Mouse (Mus musculus): ENCODE results near the gene Dap. TPM values are rescaled to one million over a fixed set of nuclear protein-coding genes. Genes with fewer than 3 reads are reported as not detected.

Gene Dap
- polyA plus RNA-seq, 1 experiment from 2014 or later: 51.6 TPM

- 67% methylated on average over 11 of the region's 11 CpGs for WGBS
- no peak overlapping the region for H3K9ac ChIP-seq
- no peak for ATAC-seq (ENCODE audit: insufficient number of reproducible peaks, low FRiP score)
- H3K36me3 ChIP-seq: peaks cover 47% of the 10 kb centered on the region
- no peak overlapping the region for H3K27ac ChIP-seq (ENCODE audit: poor library complexity, severe bottlenecking)
- peaks cover 36% of the 10 kb centered on the region for H3K4me1 ChIP-seq (replicated peaks)
- H3K27me3 ChIP-seq (replicated peaks): no peaks in the 10 kb centered on the region
- peaks cover 4% of the 10 kb centered on the region for H3K9me3 ChIP-seq (replicated peaks)
- no peak overlapping the region for H3K4me3 ChIP-seq
- H3K4me2 ChIP-seq: no peak overlapping the region
Observed at GRCm38 (mm10) chr15:31238611-31239010, 14.5 kb downstream of the Dap start.

GRCm38 (mm10) chr15:31239713-31240112 is 15.6 kb downstream of the Dap start:
- H3K27ac ChIP-seq (ENCODE audit: poor library complexity, severe bottlenecking): no peak overlapping the region
- no peaks in the 10 kb centered on the region for H3K27me3 ChIP-seq (replicated peaks)
- H3K36me3 ChIP-seq: peaks cover 43% of the 10 kb centered on the region
- H3K4me1 ChIP-seq (replicated peaks): peaks cover 36% of the 10 kb centered on the region
- H3K9ac ChIP-seq: no peak overlapping the region
- no peak for ATAC-seq (ENCODE audit: insufficient number of reproducible peaks, low FRiP score)
- 85% methylated on average over 13 of the region's 13 CpGs for WGBS
- no peak overlapping the region for H3K4me2 ChIP-seq
- H3K4me3 ChIP-seq: no peak overlapping the region
- peaks cover 4% of the 10 kb centered on the region for H3K9me3 ChIP-seq (replicated peaks)

GRCm38 (mm10) chr15:31240181-31240580 is 16.1 kb downstream of the Dap start:
- H3K9ac ChIP-seq: no peak overlapping the region
- H3K4me2 ChIP-seq: no peak overlapping the region
- 92% methylated on average over 4 of the region's 4 CpGs for WGBS
- peaks cover 43% of the 10 kb centered on the region for H3K36me3 ChIP-seq
- no peaks in the 10 kb centered on the region for H3K27me3 ChIP-seq (replicated peaks)
- no peak overlapping the region for H3K4me3 ChIP-seq
- H3K4me1 ChIP-seq (replicated peaks): peaks cover 31% of the 10 kb centered on the region
- ATAC-seq (ENCODE audit: insufficient number of reproducible peaks, low FRiP score): no peak
- no peak overlapping the region for H3K27ac ChIP-seq (ENCODE audit: poor library complexity, severe bottlenecking)
- H3K9me3 ChIP-seq (replicated peaks): peaks cover 4% of the 10 kb centered on the region

GRCm38 (mm10) chr15:31243260-31243659 is 19.1 kb downstream of the Dap start:
- ATAC-seq (ENCODE audit: insufficient number of reproducible peaks, low FRiP score): no peak
- H3K4me3 ChIP-seq: no peak overlapping the region
- H3K9ac ChIP-seq: no peak overlapping the region
- peaks cover 33% of the 10 kb centered on the region for H3K36me3 ChIP-seq
- H3K27ac ChIP-seq (ENCODE audit: poor library complexity, severe bottlenecking): no peak overlapping the region
- no peak overlapping the region for H3K4me2 ChIP-seq
- 65% methylated on average over 10 of the region's 10 CpGs for WGBS
- H3K9me3 ChIP-seq (replicated peaks): peaks cover 4% of the 10 kb centered on the region
- H3K4me1 ChIP-seq (replicated peaks): peaks cover 30% of the 10 kb centered on the region
- H3K27me3 ChIP-seq (replicated peaks): no peaks in the 10 kb centered on the region

- ATAC-seq (ENCODE audit: insufficient number of reproducible peaks, low FRiP score): no peak
- 89% methylated on average over 17 of the region's 17 CpGs for WGBS
- no peaks in the 10 kb centered on the region for H3K27me3 ChIP-seq (replicated peaks)
- no peak overlapping the region for H3K9ac ChIP-seq
- peaks cover 30% of the 10 kb centered on the region for H3K36me3 ChIP-seq
- no peak overlapping the region for H3K4me2 ChIP-seq
- H3K4me1 ChIP-seq (replicated peaks): peaks cover 30% of the 10 kb centered on the region
- H3K9me3 ChIP-seq (replicated peaks): peaks cover 4% of the 10 kb centered on the region
- H3K27ac ChIP-seq (ENCODE audit: poor library complexity, severe bottlenecking): no peak overlapping the region
- H3K4me3 ChIP-seq: no peak overlapping the region
Observed at GRCm38 (mm10) chr15:31244696-31245445, 20.8 kb downstream of the Dap start.

- Histone ChIP-seq H3K4me1 (replicated peaks) (peaks cover 37% of the 10 kb centered on the region), H3K27me3 (replicated peaks) (no peaks in the 10 kb centered on the region), H3K9me3 (replicated peaks) (peaks cover 4% of the 10 kb centered on the region), H3K4me3 (no peak overlapping the region), H3K9ac (no peak overlapping the region), H3K36me3 (peaks cover 20% of the 10 kb centered on the region), H3K27ac (ENCODE audit: poor library complexity, severe bottlenecking) (peak overlapping the region; percentile 31; the same call in 1 of the 2 replicates), H3K4me2 (no peak overlapping the region; the same call in 1 of the 2 replicates)
- ATAC-seq (ENCODE audit: insufficient number of reproducible peaks, low FRiP score): peak; percentile 56; the same call in 1 of the 2 replicates
- WGBS: 29% methylated on average over 9 of the region's 9 CpGs
Observed at GRCm38 (mm10) chr15:31245934-31246333, 21.8 kb downstream of the Dap start.

GRCm38 (mm10) chr15:31247035-31247434 is 22.9 kb downstream of the Dap start:
- no peak for ATAC-seq (ENCODE audit: insufficient number of reproducible peaks, low FRiP score)
- Histone ChIP-seq H3K9me3 (replicated peaks) (peaks cover under 1% of the 10 kb centered on the region), H3K9ac (no peak overlapping the region), H3K27ac (ENCODE audit: poor library complexity, severe bottlenecking) (no peak overlapping the region), H3K27me3 (replicated peaks) (no peaks in the 10 kb centered on the region), H3K36me3 (peaks cover 9% of the 10 kb centered on the region), H3K4me1 (replicated peaks) (peaks cover 39% of the 10 kb centered on the region), H3K4me3 (no peak overlapping the region), H3K4me2 (no peak overlapping the region)
- 56% methylated on average over 9 of the region's 9 CpGs for WGBS

- Histone ChIP-seq H3K4me1 (replicated peaks) (peaks cover 47% of the 10 kb centered on the region), H3K27me3 (replicated peaks) (no peaks in the 10 kb centered on the region), H3K9ac (no peak overlapping the region), H3K27ac (ENCODE audit: poor library complexity, severe bottlenecking) (no peak overlapping the region), H3K4me2 (no peak overlapping the region), H3K4me3 (no peak overlapping the region), H3K9me3 (replicated peaks) (no peaks in the 10 kb centered on the region), H3K36me3 (no peaks in the 10 kb centered on the region)
- WGBS: 59% methylated on average over 7 of the region's 7 CpGs
- ATAC-seq (ENCODE audit: insufficient number of reproducible peaks, low FRiP score): no peak
Observed at GRCm38 (mm10) chr15:31248882-31249281, 24.8 kb downstream of the Dap start.

- no peak overlapping the region for H3K27ac ChIP-seq (ENCODE audit: poor library complexity, severe bottlenecking)
- no peak for ATAC-seq (ENCODE audit: insufficient number of reproducible peaks, low FRiP score)
- peaks cover 47% of the 10 kb centered on the region for H3K4me1 ChIP-seq (replicated peaks)
- H3K9me3 ChIP-seq (replicated peaks): no peaks in the 10 kb centered on the region
- H3K4me2 ChIP-seq: no peak overlapping the region
- H3K36me3 ChIP-seq: no peaks in the 10 kb centered on the region
- no peaks in the 10 kb centered on the region for H3K27me3 ChIP-seq (replicated peaks)
- H3K4me3 ChIP-seq: no peak overlapping the region
- H3K9ac ChIP-seq: no peak overlapping the region
- WGBS: 60% methylated on average over 2 of the region's 2 CpGs
Observed at GRCm38 (mm10) chr15:31250027-31250426, 25.9 kb downstream of the Dap start.

GRCm38 (mm10) chr15:31250676-31251075 is 26.6 kb downstream of the Dap start:
- Histone ChIP-seq H3K4me1 (replicated peaks) (peaks cover 42% of the 10 kb centered on the region), H3K9me3 (replicated peaks) (no peaks in the 10 kb centered on the region), H3K27ac (ENCODE audit: poor library complexity, severe bottlenecking) (no peak overlapping the region), H3K36me3 (no peaks in the 10 kb centered on the region), H3K27me3 (replicated peaks) (no peaks in the 10 kb centered on the region), H3K9ac (no peak overlapping the region), H3K4me3 (no peak overlapping the region), H3K4me2 (no peak overlapping the region)
- 80% methylated on average over 3 of the region's 3 CpGs for WGBS
- ATAC-seq (ENCODE audit: insufficient number of reproducible peaks, low FRiP score): no peak

GRCm38 (mm10) chr15:31251189-31251588 is 27.1 kb downstream of the Dap start:
- Histone ChIP-seq H3K27me3 (replicated peaks) (no peaks in the 10 kb centered on the region), H3K9me3 (replicated peaks) (no peaks in the 10 kb centered on the region), H3K9ac (no peak overlapping the region), H3K4me1 (replicated peaks) (peaks cover 41% of the 10 kb centered on the region), H3K27ac (ENCODE audit: poor library complexity, severe bottlenecking) (no peak overlapping the region), H3K4me3 (no peak overlapping the region), H3K36me3 (no peaks in the 10 kb centered on the region), H3K4me2 (no peak overlapping the region)
- no peak for ATAC-seq (ENCODE audit: insufficient number of reproducible peaks, low FRiP score)
- WGBS: 85% methylated on average over 6 of the region's 6 CpGs

Measured in heart, embryonic 12.5 days (tissue).